Mouse (Mus musculus): ENCODE data around the gene Atrip. TPM values are rescaled to one million over a fixed set of nuclear protein-coding genes. Genes with fewer than 3 reads are reported as not detected.

Gene Atrip
- total RNA-seq, 2 experiments from 2014 or later: 13.5 to 30.6 TPM

DNA sequence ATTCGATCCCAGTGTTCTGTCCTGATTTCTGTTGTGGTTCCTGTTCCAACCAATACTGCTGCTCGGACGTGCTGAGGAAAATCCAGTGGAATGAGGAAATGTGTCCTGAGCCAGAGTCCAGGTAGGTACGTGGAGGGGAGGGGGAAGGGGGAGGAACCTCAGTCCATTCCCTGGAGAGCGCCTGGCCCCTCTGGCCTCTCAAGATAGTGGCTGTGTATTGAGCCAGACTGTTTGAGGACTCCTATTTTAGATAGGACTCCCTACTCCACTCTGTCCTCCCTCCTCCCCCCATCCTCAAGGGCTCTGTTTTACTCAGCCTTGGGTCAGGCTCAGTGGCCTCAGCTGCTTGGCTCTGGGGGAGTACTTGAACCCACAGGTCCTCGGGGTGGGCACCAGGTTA is 33.0 kb downstream of the Atrip start:
- ATAC-seq (replicated peaks; ENCODE audit: poor library complexity, severe bottlenecking): no peak

DNA sequence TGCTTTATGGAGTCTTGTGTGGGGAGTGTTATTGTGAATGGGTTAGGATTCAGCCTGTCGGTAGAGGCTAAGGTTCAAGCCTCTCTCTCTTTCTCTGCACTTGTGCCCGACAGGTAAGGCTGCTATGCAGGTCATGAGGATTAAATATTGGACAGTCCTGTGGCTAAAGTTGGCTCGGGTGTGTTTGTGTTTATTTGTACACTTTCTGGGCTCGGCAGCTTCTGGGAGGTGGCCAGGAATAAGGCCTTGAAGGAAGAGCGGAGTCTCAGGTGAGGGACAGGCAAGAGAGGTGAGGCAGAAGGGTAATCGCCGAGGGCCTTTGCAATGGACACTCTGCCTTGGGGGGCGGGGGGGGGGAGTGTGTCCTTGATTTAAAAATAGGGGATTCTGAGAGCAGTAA is 33.7 kb downstream of the Atrip start:
- ATAC-seq (replicated peaks; ENCODE audit: poor library complexity, severe bottlenecking): no peak

DNA sequence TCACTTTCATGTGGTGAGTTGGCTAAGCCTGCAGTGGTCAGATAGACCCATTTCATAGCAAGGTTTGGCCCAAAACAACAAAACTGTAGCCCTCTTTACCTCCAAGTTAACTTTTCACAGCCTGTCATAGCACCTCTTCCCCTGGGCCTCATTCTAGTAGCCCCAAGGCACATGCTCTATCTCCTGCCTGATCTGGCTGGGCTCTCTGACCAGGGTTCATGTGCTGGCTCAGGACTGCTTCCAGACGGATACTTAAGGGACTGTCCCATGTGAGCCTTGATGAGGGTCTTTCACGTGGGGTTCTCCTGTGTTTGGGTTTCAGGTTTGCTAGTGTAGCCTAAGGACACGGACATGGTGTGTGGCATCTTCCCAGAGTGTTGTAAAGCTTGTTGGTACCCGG is 34.2 kb downstream of the Atrip start:
- ATAC-seq (replicated peaks; ENCODE audit: poor library complexity, severe bottlenecking): no peak

DNA sequence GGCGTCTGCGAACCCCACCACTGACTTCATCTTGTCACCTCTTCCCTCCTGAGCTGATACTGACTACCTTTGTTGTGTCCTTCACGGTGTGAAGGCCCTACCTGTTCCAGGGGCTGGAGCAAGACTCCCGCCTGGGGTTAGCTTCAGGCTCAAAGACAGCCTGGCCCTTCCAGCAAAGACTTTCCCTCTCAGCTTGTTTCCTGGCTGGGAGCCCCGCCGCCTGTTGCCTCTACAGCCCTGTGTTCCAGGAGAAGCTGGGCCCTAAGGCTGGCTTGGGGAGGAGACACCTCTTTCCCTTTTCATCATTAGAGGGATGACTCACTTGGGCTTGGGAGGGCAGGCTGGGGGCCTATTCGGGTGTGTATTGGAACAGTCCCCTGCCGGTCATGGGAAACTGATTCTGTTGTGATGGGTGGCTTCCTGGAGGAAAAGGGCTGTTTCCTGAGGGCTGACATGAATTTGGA is 35.0 kb downstream of the Atrip start:
- ATAC-seq (replicated peaks; ENCODE audit: poor library complexity, severe bottlenecking): peak; percentile 66

DNA sequence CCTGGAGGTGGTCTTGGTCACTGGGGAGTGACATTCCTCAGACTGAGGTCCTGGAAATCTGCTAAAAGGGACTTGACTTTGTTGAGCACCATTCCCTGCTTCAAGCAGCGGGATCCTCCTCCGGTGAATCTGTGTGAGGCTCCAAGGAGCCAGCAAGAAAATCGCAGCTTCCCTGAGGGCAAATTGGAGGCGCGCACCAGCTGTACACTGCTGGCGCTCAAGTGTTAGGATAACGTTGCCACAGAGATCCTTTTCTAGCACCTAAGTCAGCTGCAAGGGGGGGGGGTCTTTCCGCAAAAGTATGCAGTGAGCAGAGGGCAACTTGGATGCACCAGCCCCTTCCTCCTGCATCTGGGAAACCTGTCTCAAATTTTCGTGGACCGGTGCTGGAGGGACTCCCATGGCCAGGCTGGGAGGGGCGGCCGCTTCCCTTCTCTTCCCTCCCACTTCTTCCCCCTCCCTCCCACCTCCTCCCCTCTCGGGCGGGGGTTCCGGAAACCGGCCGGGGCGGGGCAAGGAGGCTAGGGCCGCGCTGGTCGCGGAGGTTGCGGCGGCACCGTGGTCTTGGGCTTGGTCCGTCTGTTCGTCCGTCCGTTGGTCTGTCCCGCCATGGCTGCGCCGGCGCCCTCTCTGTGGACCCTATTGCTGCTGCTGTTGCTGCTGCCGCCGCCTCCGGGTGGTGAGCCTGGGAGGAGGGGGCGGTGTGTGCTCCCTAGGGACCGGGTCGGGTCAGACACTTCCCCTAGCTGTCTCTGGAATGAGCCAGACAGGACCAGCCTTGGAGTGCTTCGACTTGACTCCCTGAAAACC is 35.6 kb downstream of the Atrip start, which contains the start of gene Shisa5:
Shisa5 (plus strand) TSS at position 480 of the 810 bp plus-strand sequence.
- peak; percentile 96 for ATAC-seq (replicated peaks; ENCODE audit: poor library complexity, severe bottlenecking)

DNA sequence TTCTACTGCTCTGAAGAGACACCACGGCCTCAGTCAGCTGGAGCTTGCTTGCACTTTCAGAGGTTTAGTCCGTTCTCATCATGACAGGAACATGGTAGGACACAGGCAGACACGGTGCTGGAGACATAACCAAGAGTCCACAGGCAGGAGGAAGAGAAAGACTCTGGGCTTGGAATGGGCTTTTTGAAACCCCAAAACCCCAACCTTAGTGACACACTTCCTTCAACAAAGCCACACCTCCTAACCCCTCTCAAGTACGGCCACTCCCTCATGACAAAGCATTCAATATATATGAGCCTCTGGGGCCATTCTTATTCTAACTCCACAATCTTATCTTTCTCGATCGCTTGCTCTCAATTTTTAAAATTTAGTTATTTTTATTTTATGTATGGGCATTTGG is 41.5 kb downstream of the Atrip start:
- ATAC-seq (replicated peaks; ENCODE audit: poor library complexity, severe bottlenecking): peak; percentile 61

DNA sequence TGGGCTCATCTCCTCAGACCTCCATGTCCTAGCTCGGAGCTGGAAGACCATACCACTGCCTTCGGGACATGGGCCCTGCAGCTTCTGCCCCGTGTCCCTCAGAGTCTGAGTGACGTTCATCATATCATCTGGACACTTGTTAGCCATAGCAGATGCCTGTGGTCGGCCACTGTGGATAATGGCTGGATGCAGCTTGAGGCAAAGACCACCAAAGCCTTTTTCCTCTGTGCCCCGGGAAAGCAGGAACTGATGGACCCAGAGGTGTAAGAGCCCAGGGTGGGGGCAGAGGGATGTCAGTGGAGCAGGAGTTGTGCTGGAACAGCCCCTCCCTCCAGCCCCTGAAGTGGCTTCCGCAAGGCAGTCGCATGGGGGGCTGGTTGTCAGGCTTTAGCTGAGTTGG is 42.2 kb downstream of the Atrip start:
- ATAC-seq (replicated peaks; ENCODE audit: poor library complexity, severe bottlenecking): no peak

DNA sequence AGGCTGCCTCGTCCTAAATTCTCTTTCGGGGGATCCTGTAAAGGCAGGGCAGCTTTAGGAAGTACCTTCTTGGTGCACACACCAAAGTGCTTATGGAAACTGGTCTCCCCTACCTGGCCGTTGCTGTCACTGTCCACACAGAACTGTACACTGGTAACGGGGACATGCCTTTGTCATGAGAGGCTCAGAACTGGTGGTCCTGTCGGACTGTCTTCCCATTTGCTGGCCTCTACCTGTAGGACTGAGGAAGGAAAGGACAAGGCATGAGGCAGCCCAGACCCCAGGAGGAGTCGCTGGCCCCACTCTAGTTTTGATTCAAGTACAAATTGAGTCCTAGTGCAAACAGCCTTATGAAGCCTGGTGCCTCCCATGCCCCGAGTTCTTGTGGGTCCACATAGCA is 42.9 kb downstream of the Atrip start:
- ATAC-seq (replicated peaks; ENCODE audit: poor library complexity, severe bottlenecking): no peak

DNA sequence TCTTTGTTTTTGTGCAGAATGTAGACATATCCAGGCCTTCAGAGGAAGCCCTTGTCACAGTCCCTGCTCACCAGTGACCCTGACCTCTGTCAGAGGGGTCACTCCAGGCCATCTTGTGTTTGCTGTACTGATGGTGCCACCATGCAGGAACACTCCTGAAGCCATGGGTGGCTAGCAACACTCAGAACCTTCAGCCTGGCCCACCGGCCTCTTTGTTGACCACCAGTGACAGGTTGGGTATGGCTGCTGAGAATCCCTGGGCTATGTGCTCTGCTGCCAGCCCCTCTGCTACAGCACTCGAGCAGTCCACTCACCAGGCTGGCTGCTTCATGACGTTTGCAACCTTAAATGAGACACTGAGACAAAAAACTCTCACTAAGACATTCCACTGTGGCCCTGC is 43.6 kb downstream of the Atrip start:
- ATAC-seq (replicated peaks; ENCODE audit: poor library complexity, severe bottlenecking): no peak

DNA sequence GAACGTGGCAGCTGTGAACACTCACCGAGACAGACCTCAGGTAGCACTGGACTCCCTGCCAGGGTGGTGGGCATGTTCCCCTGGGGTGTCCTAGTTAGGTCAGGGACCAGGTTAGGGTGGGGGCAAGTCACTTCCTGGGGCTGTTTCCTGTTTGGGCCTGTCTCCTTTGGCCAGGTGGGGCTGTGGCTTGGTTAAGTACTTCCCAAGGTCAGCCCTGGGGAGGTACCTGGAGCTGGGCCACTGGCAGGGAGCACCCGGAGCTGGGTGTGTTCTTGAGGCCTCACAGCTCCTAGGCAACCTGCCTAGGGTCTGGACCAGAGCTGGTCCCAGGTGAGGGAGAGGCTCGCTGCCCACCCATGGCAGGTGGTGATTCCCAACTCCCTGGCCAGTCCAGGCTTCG is 45.0 kb downstream of the Atrip start:
- ATAC-seq (replicated peaks; ENCODE audit: poor library complexity, severe bottlenecking): no peak

DNA sequence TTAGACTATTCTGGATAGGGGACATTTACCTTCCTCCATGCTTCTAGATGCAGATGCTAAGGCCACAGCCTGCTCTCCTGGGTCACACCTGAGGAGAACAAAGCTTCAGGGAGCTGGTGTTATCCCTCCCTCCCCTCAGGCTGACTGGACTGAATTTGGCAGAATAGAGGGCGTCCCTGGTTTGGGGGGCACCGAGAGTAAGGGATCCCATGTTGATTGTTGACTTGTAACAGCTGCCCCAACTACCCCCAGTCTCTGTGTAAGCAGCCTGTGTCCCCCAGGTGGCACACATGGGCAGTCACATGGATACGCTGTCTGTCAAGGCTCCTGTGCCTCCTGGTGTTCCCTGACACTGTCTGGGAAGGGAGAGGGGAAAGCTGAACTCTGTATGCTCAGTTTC is 45.5 kb downstream of the Atrip start:
- no peak for ATAC-seq (replicated peaks; ENCODE audit: poor library complexity, severe bottlenecking)

DNA sequence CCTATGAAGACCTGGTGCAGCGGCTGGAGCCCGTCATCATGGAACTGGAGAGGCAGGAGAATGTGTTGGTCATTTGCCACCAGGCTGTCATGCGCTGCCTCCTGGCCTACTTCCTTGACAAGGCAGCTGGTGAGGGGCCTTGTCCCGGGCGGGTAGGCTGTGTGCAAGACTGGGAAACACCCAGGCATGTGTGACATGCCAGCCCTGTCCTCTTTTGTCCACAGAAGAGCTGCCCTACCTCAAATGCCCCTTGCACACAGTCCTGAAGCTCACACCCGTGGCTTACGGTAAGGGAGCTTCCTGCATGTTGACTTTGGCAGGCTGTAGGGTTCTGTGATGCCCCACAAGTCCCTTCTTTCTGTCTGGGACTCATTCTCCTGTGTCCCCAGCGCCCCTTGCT is 46.4 kb downstream of the Atrip start:
- no peak for ATAC-seq (replicated peaks; ENCODE audit: poor library complexity, severe bottlenecking)

DNA sequence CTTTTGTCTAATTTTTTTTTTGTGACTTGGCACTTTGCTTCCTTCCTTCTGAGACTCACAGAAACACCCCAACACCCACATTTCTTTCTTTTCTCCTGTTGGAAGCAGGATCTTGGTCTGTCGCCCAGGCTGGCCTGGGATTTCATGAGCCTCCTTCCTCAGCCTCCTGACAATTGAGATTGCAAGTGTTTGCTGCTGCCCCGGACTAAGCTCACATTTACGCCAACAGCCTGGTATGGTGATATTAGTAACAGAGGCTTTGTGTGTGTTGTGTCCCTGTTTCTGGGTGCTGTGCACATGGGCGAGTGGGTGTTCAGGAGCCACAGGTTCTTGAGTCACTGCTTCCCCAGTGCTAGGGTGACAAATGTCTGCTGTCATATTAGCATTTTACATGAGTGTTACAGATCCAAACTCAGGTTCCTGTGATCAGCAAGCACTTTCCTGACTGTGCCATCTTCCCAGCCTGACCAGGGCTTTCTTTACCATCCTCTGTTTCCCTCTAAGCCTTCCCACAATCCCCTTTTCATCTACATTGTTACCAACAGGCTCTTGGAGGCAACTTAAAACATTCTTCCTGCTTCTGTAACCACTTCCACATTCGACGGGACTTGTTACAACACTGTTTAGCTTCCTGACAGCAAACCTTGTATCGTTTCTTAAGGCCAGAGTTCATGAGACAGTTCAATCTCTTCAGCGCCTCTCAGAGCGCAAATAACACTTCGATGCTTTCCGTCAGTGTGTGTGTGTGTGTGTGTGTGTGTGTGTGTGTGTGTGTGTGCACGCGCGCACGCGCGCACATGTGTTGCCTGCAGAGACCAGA is 50.8 kb downstream of the Atrip start:
- ATAC-seq (replicated peaks; ENCODE audit: poor library complexity, severe bottlenecking): peak; percentile 86

DNA sequence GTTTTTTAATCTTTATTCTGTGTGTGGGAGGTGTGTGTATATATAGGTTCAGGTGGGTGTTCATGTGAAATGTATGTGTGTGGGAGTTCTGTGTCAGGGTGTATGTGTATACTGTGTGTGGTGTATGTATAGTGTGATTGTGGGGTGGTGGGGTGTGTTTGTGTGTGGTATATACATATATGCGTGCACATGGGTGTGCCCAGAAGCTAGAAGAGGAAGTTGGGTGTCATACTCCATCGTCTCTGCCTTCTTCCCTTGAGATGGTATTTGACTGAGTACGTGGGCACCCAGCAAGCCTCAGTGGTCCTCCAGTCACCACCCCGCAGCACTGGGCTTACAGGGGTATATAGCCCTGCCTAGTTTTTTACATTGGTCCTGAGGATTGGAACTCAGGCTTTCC is 52.5 kb downstream of the Atrip start:
- peak; percentile 67 for ATAC-seq (replicated peaks; ENCODE audit: poor library complexity, severe bottlenecking)

DNA sequence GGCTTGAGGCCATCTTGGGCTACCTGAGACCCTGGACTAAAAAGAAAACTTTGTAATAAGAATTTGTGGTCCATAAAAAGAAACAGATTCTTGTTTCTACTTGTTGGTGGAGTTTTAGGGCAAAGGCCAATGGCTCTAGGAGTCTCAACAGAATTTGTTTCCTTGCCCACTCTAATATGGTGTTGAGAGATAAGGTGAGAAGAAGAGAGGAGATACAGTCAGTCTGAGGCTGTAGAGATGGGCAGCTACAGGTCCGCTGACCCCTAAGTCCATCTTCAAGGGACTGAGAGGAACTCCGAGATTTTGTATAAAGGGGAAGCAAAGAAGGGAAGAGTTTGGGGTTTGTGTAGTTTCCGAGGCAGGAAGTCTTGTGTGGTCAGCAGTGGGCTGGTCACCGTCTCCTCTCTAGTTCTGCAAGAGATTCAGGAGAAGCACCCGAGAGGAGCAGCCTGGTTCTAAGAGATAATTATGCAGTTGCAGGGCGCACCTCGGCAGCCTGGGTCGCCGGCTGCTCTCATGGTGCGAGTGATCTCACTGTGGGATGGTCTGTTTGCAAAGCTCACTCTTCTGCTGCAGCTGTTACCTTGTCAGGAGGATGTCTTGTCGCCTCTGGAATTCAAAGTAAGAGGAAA is 56.8 kb downstream of the Atrip start:
- ATAC-seq (replicated peaks; ENCODE audit: poor library complexity, severe bottlenecking): peak; percentile 47

DNA sequence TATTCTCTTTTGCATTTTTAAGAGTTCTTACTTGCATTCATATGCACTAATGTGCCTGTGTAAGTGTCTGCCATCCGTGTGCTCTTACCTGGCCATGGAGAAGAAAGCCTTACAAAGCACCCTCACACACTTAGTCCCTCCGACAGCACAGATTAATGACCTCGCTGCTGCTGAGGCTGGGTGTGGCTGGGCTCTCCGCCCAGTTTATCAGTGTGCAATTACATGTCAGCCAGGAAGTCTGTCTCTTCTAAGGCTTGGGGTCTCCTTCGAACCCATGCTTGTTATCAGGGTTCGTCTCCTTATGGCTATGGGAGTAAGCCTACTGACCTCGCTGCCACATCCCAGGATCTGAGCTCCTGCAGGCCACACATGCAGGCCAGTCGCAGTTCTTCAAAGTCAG is 58.5 kb downstream of the Atrip start:
- no peak for ATAC-seq (replicated peaks; ENCODE audit: poor library complexity, severe bottlenecking)

DNA sequence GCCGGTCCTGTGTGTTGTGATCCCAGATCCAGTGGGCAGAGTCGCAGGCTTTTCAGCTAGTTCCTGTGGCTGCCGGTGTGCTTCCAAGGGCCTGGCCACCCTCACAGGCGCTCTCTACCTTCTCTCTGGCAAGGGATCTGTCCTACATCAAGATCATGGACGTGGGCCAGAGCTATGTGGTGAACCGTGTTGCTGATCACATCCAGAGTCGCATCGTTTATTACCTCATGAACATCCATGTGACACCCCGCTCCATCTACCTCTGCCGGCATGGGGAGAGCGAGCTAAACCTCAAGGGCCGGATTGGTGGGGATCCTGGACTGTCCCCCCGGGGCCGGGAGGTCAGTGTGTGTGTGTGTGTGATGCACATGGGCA is 63.6 kb downstream of the Atrip start:
- ATAC-seq (replicated peaks; ENCODE audit: poor library complexity, severe bottlenecking): no peak

DNA sequence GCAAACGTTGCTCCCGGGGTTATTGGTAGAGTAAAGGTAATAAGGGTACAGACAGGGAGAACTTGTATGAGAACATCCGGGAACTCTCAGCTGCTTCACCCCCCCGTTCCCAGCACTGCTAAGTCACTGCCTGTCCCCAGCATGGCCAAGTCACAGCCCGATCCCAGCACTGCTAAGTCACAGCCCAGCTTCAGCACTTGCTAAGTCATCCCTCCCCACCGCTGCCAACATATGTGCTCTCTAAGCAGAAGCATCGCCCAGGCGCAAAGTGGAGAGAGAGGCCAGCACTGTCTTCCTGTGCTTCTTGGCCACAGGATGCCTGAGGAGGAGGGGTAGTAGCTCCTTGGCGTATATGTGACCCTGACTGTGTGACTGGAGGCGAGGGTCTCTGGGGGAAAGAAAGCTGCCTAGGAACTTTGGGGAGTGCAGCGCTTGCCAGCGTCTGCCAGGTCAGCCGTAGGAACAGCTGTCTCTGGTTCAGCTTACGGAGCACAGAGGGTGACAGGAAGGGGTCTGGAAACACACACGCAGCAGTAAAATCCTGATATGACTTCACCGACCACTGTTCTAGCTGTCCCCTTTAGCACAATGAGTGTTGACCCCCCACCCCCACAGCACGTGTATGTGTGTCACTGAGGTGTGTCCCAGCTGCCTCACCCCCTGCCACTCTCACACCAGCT is 64.1 kb downstream of the Atrip start:
- peak; percentile 90 for ATAC-seq (replicated peaks; ENCODE audit: poor library complexity, severe bottlenecking)

DNA sequence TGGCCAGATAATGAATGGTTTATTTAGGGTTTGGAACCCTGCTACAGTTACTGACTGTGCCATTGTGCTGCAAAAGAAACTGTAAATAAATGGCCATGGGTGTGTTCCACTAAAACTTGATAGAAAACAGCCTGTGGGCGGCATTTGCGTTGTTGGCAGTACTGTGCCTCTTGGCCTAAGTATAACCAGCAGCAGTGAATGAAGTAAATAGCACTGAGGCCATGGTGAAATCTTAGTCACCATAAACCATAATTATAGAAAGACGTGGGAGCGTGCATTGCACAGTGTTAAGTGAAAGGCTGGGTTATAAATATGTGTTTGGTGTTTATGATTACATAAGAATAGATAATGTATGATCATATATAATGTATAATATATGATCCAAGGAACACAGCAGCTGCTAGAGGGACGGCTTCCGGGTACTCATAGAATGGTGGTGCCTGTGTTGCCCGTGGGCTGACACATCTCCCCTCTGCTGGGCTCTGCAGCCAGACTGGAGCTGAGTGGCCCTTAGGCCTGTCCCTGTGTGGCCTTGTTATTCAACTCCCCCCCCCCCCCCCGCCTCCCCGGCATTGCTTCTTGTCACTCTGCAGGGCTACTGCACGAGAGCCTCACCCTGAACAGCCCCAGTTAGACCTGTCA is 64.8 kb downstream of the Atrip start:
- no peak for ATAC-seq (replicated peaks; ENCODE audit: poor library complexity, severe bottlenecking)

DNA sequence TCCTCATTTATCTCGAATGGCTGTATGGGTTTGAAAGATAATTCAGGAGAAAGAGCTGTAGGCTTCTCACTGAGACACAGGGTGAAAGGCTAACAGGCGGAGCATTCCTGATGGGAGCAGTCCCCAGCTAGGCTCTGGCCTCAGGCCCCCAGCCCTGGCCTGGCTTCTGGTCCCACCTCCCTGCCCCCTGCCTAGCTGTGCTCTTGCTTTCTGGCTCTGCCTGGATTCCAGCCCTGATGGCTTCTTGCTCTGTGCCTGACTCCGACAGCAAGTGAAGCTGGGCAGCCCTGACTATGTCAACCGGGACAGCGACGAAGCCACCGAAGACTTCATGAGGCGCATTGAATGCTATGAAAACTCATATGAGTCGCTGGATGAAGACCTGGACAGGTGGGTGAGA is 65.8 kb downstream of the Atrip start:
- no peak for ATAC-seq (replicated peaks; ENCODE audit: poor library complexity, severe bottlenecking)

Data from granulocyte monocyte progenitor cell, adult 5-6 weeks (primary cell).